ENCODE assay signal across 14 mouse cellular contexts in genomic region chr11:117989241-117989640, GRCm38 (mm10). TPM values are rescaled to one million over a fixed set of nuclear protein-coding genes. Genes with fewer than 3 reads are reported as not detected.
DNase-seq lines count a peak whose midpoint lies in the region; ATAC-seq and TF ChIP-seq lines count a peak whose summit lies in the region.
"Had no signal": no experiment of that assay in that cellular context is flagged by ENCODE, and none has a peak within 500 bp of the region (broad histone marks: within the 10 kb centered on the region; RNA-seq: fewer than 3 reads in every experiment).

No protein-coding gene starts in this region.

- H3K27me3 ChIP-seq in hindbrain, embryonic 13.5 days, result no peaks in the 10 kb centered on the region
- no peaks in the 10 kb centered on the region for H3K27me3 ChIP-seq in hindbrain, embryonic 14.5 days (ENCODE audit: control insufficient read depth, insufficient read depth, low read length)
- no peaks in the 10 kb centered on the region for H3K27me3 ChIP-seq in C2C12 (ENCODE audit: control insufficient read depth, insufficient read depth, insufficient read length)
- peaks cover 0 to 1% of the 10 kb centered on the region in 2 experiments; a peak in 2 of 4 replicates for H3K27me3 ChIP-seq in MEL (ENCODE audit: control insufficient read depth in 1 of 2, insufficient read depth in 2 of 2, low read length in 2 of 2)
- no peaks in the 10 kb centered on the region for H3K27me3 ChIP-seq in liver, embryonic 16.5 days (ENCODE audit: control insufficient read depth, insufficient read depth, low read depth, low read length)
- H3K27me3 ChIP-seq: Patski had no signal

- H3K79me2 ChIP-seq in C2C12 (ENCODE audit: control insufficient read depth, insufficient read depth) (peaks cover 75% of the 10 kb centered on the region), MEL (ENCODE audit: control insufficient read depth, insufficient read depth, low read length, poor library complexity) (peaks cover 74% of the 10 kb centered on the region)

- no peak overlapping the region for H3K4me3 ChIP-seq in hindbrain, embryonic 13.5 days
- no peak overlapping the region for H3K4me3 ChIP-seq in hindbrain, embryonic 14.5 days (replicated peaks; ENCODE audit: low read length)
- H3K4me3 ChIP-seq in C2C12 (ENCODE audit: insufficient read depth, poor library complexity, severe bottlenecking) (no peak overlapping the region), MEL (ENCODE audit: control insufficient read depth in 1 of 2, insufficient read depth in 1 of 2, low read depth in 2 of 2, low read length in 2 of 2) (no peak overlapping the region)
- no peak overlapping the region for H3K4me3 ChIP-seq in liver, embryonic 16.5 days (ENCODE audit: low read depth, low read length)
- H3K4me3 ChIP-seq: embryonic facial prominence, embryonic 10.5 days; midbrain, embryonic 10.5 days had no signal

- no peak for TF ChIP-seq POLR2A in MEL (IDR thresholded peaks at IDR 0.05; ENCODE audit: control insufficient read depth in 1 of 2, insufficient read depth in 1 of 2, low read depth in 1 of 2, low read length in 2 of 2, poor library complexity in 1 of 2)

- H3ac ChIP-seq in C2C12 (ENCODE audit: control insufficient read depth, insufficient read length, low read depth), result no peak overlapping the region

- DNase-seq in hindbrain, embryonic 14.5 days (ENCODE audit: low spot score), result no peak
- no peak for DNase-seq in MEL (ENCODE audit: low read depth, low spot score)
- no peak for DNase-seq in thymus, postnatal 0 days (ENCODE audit: low spot score)
- DNase-seq in kidney, postnatal 36 days, result no peak
- DNase-seq: cerebellum, adult 11-12 months; cerebellum, postnatal 36 days; kidney, adult 9 months had no signal

- no peak overlapping the region for H3K4me2 ChIP-seq in hindbrain, embryonic 13.5 days
- no peak overlapping the region for H3K4me2 ChIP-seq in hindbrain, embryonic 14.5 days (replicated peaks)
- H3K4me2 ChIP-seq in liver, embryonic 16.5 days (ENCODE audit: low read depth, low read length), result peak overlapping the region; percentile 14; the same call in 1 of the 2 replicates

- no peak for TF ChIP-seq RAD21 in MEL (IDR thresholded peaks at IDR 0.05; ENCODE audit: low read depth, low read length)

- TF ChIP-seq EP300 in MEL (IDR thresholded peaks at IDR 0.05; ENCODE audit: low read depth in 1 of 2, low read length in 2 of 2), result no peak

- peaks cover 71% of the 10 kb centered on the region for H3K4me1 ChIP-seq in hindbrain, embryonic 13.5 days (replicated peaks)
- peaks cover 25% of the 10 kb centered on the region for H3K4me1 ChIP-seq in hindbrain, embryonic 14.5 days (replicated peaks; ENCODE audit: control insufficient read depth, insufficient read depth, low read length)
- H3K4me1 ChIP-seq in MEL (ENCODE audit: control insufficient read depth in 1 of 2, insufficient read depth in 2 of 2, low read length in 2 of 2), result peaks cover 16 to 62% of the 10 kb centered on the region in 2 experiments
- H3K4me1 ChIP-seq in liver, embryonic 16.5 days (ENCODE audit: control insufficient read depth, low read depth, low read length), result peaks cover 73% of the 10 kb centered on the region

- 0 out of 2 replicates have a peak overlapping the region, but pooled peaks have one; percentile 4 for H3K9ac ChIP-seq in hindbrain, embryonic 13.5 days
- no peak overlapping the region for H3K9ac ChIP-seq in hindbrain, embryonic 14.5 days
- peak overlapping the region; percentile 30; the same call in 1 of the 2 replicates for H3K9ac ChIP-seq in MEL (ENCODE audit: control insufficient read depth, low read depth, low read length, poor library complexity, severe bottlenecking)
- 0 out of 2 replicates have a peak overlapping the region, but pooled peaks have one; percentile 6 for H3K9ac ChIP-seq in liver, embryonic 16.5 days (ENCODE audit: low read depth, low read length)

- ATAC-seq in hindbrain, embryonic 13.5 days (ENCODE audit: low FRiP score), result no peak
- no peak for ATAC-seq in hindbrain, embryonic 14.5 days (ENCODE audit: low FRiP score)
- ATAC-seq in liver, embryonic 16.5 days (ENCODE audit: low read depth), result no peak
- ATAC-seq: hindbrain, embryonic 16.5 days had no signal

- H3K79me3 ChIP-seq in C2C12 (ENCODE audit: low read depth), result peaks cover 66% of the 10 kb centered on the region

- no peak overlapping the region for H3K27ac ChIP-seq in hindbrain, embryonic 13.5 days
- H3K27ac ChIP-seq in hindbrain, embryonic 14.5 days, result no peak overlapping the region
- H3K27ac ChIP-seq in MEL (ENCODE audit: control insufficient read depth, low read depth, low read length), result no peak overlapping the region
- peak overlapping the region; percentile 26; the same call in 1 of the 2 replicates for H3K27ac ChIP-seq in liver, embryonic 16.5 days (ENCODE audit: low read length)
- H3K27ac ChIP-seq: embryonic facial prominence, embryonic 10.5 days; midbrain, embryonic 10.5 days had no signal

- H3K9me3 ChIP-seq in hindbrain, embryonic 13.5 days, result no peaks in the 10 kb centered on the region
- H3K9me3 ChIP-seq in hindbrain, embryonic 14.5 days (ENCODE audit: control insufficient read depth, low read length), result no peaks in the 10 kb centered on the region
- no peaks in the 10 kb centered on the region for H3K9me3 ChIP-seq in MEL (replicated peaks; ENCODE audit: insufficient read depth, low read length)
- no peaks in the 10 kb centered on the region for H3K9me3 ChIP-seq in liver, embryonic 16.5 days (replicated peaks; ENCODE audit: control insufficient read depth, low read length)
- H3K9me3 ChIP-seq: embryonic facial prominence, embryonic 10.5 days; midbrain, embryonic 10.5 days had no signal

- no peaks in the 10 kb centered on the region for H3K36me3 ChIP-seq in hindbrain, embryonic 13.5 days
- no peaks in the 10 kb centered on the region for H3K36me3 ChIP-seq in hindbrain, embryonic 14.5 days (replicated peaks; ENCODE audit: control insufficient read depth, insufficient read depth)
- H3K36me3 ChIP-seq in C2C12 (ENCODE audit: control insufficient read depth, insufficient read depth) (no peaks in the 10 kb centered on the region), MEL (ENCODE audit: control insufficient read depth in 1 of 2, insufficient read depth in 2 of 2, low read length in 2 of 2) (peaks cover 0 to 47% of the 10 kb centered on the region in 2 experiments; a peak in 2 of 4 replicates)
- no peaks in the 10 kb centered on the region for H3K36me3 ChIP-seq in liver, embryonic 16.5 days (ENCODE audit: control insufficient read depth, insufficient read depth)
- H3K36me3 ChIP-seq: embryonic facial prominence, embryonic 10.5 days; midbrain, embryonic 10.5 days had no signal

- 81% methylated on average over 4 of the region's 4 CpGs for WGBS in hindbrain, embryonic 13.5 days
- WGBS in hindbrain, embryonic 14.5 days, result 90% methylated on average over 4 of the region's 4 CpGs
- WGBS in liver, embryonic 16.5 days (ENCODE audit: insufficient replicate concordance), result 68% methylated on average over 4 of the region's 4 CpGs

- no peak for TF ChIP-seq CTCF in C2C12 (IDR thresholded peaks at IDR 0.05; ENCODE audit: control insufficient read depth, insufficient read depth, insufficient read length)
- no peak for TF ChIP-seq CTCF in MEL (IDR thresholded peaks at IDR 0.05 in 2 of 3, conservative IDR thresholded peaks at IDR 0.05 in 1 of 3; ENCODE audit: control insufficient read depth in 1 of 3, insufficient read depth in 1 of 3, low read depth in 2 of 3, low read length in 3 of 3, poor library complexity in 1 of 3, severe bottlenecking in 1 of 3)

TF ChIP-seq in C2C12, 6 proteins besides CTCF, POLR2A, EP300 and RAD21:
- peak; percentile 41 for TF ChIP-seq MAX (IDR thresholded peaks at IDR 0.05)
- TF ChIP-seq MYOD1 (IDR thresholded peaks at IDR 0.05; ENCODE audit: control insufficient read depth, insufficient read length, low read depth), result peak; percentile 78
- no peak for TF ChIP-seq MYOG (IDR thresholded peaks at IDR 0.05; ENCODE audit: control insufficient read depth, extremely low read depth, insufficient read length)
- TF ChIP-seq USF1 (IDR thresholded peaks at IDR 0.05; ENCODE audit: low read depth), result no peak
- no peak for TF ChIP-seq CEBPB (IDR thresholded peaks at IDR 0.05; ENCODE audit: low read depth)

TF ChIP-seq in MEL, 35 proteins besides CTCF, POLR2A, EP300 and RAD21:
- TF ChIP-seq E2F4 (IDR thresholded peaks at IDR 0.05; ENCODE audit: borderline replicate concordance, low read depth, low read length) (no peak), USF1 (IDR thresholded peaks at IDR 0.05; ENCODE audit: low read depth, low read length) (no peak), MYC (IDR thresholded peaks at IDR 0.05; ENCODE audit: low read depth, low read length) (no peak), ELF1 (IDR thresholded peaks at IDR 0.05; ENCODE audit: low read depth, low read length) (no peak), HCFC1 (IDR thresholded peaks at IDR 0.05; ENCODE audit: low read depth, low read length) (no peak), ZC3H11A (IDR thresholded peaks at IDR 0.05; ENCODE audit: low read depth, low read length) (no peak), JUND (IDR thresholded peaks at IDR 0.05; ENCODE audit: low read depth, low read length) (no peak), GABPA (IDR thresholded peaks at IDR 0.05; ENCODE audit: low read depth, low read length) (no peak), SIN3A (IDR thresholded peaks at IDR 0.05; ENCODE audit: low read length) (no peak)

RNA-seq across cellular contexts. Expression of gene Pgs1, which starts 3.1 kb away (rescaled TPM):
- 47.4 and 47.6 TPM in 2 replicates for polyA plus RNA-seq in hindbrain, embryonic 13.5 days (2015; fragmentation: Nextera tagmentation; extraction: Ambion mirVana)
- 48.1 and 56.4 TPM in 2 replicates for polyA plus RNA-seq in hindbrain, embryonic 14.5 days (2014; fragmentation: Nextera tagmentation; extraction: Ambion mirVana)
- polyA plus RNA-seq in C2C12 (2012; fragmentation: generic; extraction: Trizol) (65.8 TPM), MEL (2012; ENCODE audit: insufficient read depth in 1 of 2, insufficient read length in 2 of 2, low read depth in 1 of 2, low replicate concordance in 2 of 2, missing spikeins in 1 of 2) (10 to 100 TPM in 1 of 2 experiments, not detected in 1; 48.6 TPM)
- 55.7 and 61.6 TPM in 2 replicates for total RNA-seq in MEL (2012; rRNA removed)
- polyA plus RNA-seq in liver, embryonic 16.5 days (2015; fragmentation: Nextera tagmentation; extraction: Ambion mirVana), result 13.5 and 13.7 TPM in 2 replicates
- polyA plus RNA-seq in thymus, postnatal 0 days (2015; fragmentation: Nextera tagmentation; extraction: Ambion mirVana), result 54.8 and 55.6 TPM in 2 replicates

RNA-seq across cellular contexts. Expression of gene Socs3, which starts 19.4 kb away (rescaled TPM):
- polyA plus RNA-seq in hindbrain, embryonic 13.5 days (2015; fragmentation: Nextera tagmentation; extraction: Ambion mirVana), result 8.3 and 8.8 TPM in 2 replicates
- 2.9 and 3.0 TPM in 2 replicates for polyA plus RNA-seq in hindbrain, embryonic 14.5 days (2014; fragmentation: Nextera tagmentation; extraction: Ambion mirVana)
- polyA plus RNA-seq in C2C12 (2012; fragmentation: generic; extraction: Trizol), result 12.5 TPM
- 0.95 and 0.96 TPM in 2 replicates for total RNA-seq in MEL (2012; rRNA removed)
- polyA plus RNA-seq in MEL (2012; ENCODE audit: insufficient read depth in 1 of 2, insufficient read length in 2 of 2, low read depth in 1 of 2, low replicate concordance in 2 of 2, missing spikeins in 1 of 2), result 1 to 10 TPM in 1 of 2 experiments, not detected in 1; 1.9 TPM
- 6.1 and 6.7 TPM in 2 replicates for polyA plus RNA-seq in liver, embryonic 16.5 days (2015; fragmentation: Nextera tagmentation; extraction: Ambion mirVana)
- polyA plus RNA-seq in thymus, postnatal 0 days (2015; fragmentation: Nextera tagmentation; extraction: Ambion mirVana), result 25.8 and 26.7 TPM in 2 replicates
